Mouse (Mus musculus): ENCODE data around the gene Stim2.
A peak's percentile ranks its signal among the peaks of the same experiment; 100 is the strongest.

The Stim2 gene

DNA sequence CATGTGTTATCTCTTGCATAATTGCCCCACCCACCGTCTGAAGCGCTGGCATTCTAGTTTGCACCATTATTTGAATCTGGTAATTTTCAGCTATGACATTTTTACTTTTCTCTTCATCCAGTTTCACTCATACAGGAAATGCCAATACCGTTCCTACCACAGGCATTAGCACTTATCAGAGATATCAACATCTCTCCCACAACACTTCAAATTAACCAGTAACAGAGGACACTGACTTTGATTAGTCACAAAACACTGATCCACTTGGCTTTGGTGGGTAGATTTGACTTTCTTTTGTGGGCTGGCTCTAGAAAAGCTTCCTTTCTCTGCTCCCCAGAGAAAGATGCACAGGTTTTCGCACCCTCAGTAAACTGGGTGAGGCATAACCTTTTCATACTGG, 3.7 kb upstream of the Stim2 start:
- no peak for DNase-seq (ENCODE audit: low spot score)

GRCm38 (mm10) chr5:53995316-53995715, 3.0 kb upstream of the Stim2 start:
- DNase-seq (ENCODE audit: low spot score) = peak; percentile 85

DNA sequence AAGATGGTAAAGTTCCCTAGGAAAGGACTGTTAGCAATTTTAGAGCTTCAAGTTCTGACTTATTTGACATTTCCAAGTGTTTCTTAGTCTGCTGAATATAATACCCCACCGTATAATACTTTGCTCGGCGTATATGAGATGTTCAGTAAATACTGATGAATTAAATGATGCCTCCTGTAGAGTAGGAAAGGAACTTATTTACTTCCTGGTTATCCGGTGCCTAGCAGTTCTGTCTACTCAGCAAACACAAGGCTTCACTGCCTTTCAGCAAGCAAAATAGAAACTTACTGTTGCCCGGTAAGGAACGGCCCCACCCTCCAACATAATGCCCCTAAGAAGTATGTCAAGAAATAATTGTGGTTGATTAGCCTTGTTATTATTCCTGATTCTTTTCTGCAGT, 1.5 kb upstream of the Stim2 start:
- DNase-seq (ENCODE audit: low spot score) = no peak

- DNase-seq (ENCODE audit: low spot score) = peak; percentile 52
Measured at GRCm38 (mm10) chr5:53998743-53999460, 603 bp downstream of the Stim2 start.

GRCm38 (mm10) chr5:53999461-53999770, 1.1 kb downstream of the Stim2 start:
- no peak for DNase-seq (ENCODE audit: low spot score)

- no peak for DNase-seq (ENCODE audit: low spot score)
Measured at GRCm38 (mm10) chr5:53999831-54000230, 1.5 kb downstream of the Stim2 start.

GRCm38 (mm10) chr5:54001021-54001420, 2.7 kb downstream of the Stim2 start:
- no peak for DNase-seq (ENCODE audit: low spot score)

DNA sequence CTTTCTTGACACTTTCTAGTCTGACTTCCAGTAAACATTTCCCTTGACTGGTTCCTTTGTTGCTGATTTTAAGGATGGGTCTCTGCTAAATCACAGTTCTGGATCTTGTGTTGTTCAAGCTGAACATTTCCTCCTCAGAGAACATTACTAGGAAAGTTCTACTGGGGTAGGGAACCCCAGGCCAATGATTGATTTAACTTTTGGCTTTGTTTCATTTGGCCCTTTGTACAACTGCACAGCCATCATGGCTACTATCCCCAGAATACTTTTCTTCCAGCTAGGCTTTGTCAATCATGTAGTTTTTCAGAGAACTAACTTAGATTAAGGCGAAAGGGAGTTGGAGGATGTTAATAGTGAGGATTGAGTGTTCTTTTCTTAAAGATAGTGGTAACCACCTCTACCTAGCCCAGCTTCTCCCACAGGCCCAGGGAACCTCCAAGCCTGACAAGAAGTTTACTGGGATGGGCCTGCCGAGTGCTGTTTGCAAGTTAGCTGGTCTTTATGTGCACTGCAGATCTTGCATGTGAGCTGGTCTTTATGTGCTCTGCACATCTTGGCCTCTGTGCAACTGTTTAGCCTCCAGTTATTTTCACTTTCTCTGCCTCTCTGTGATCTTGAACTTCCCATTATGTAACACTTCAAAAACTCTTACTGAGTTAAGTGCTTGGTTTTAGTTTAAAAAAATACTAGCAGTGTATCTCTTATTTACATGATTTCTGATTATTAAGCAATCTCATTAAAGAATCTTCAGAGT, 7.0 kb downstream of the Stim2 start:
- DNase-seq (ENCODE audit: low spot score) = no peak

- DNase-seq (ENCODE audit: low spot score) = no peak
Measured at GRCm38 (mm10) chr5:54005865-54006225, 7.5 kb downstream of the Stim2 start.

DNA sequence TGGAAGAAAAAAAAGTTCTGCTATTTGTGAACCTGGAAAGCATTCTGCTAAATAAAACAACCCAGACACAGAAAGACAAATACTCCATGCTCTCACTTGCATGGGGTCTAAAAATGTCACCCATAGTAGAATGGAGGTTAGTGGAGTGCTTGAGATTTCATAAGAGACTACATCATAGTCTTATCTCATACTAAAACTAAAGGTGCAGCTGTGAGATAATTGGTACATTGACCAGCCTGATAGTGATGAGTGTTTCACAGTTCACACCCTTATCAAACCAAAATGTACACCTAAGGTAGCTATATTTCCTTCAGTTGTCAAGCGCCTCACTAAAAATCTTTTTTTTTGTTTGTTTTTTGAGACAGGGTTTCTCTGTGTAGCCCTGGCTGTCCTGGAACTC, 8.5 kb downstream of the Stim2 start:
- DNase-seq (ENCODE audit: low spot score) = no peak

- DNase-seq (ENCODE audit: low spot score) = no peak
Measured at GRCm38 (mm10) chr5:54007617-54008016, 9.3 kb downstream of the Stim2 start.

GRCm38 (mm10) chr5:54013271-54013670, 15.0 kb downstream of the Stim2 start:
- no peak for DNase-seq (ENCODE audit: low spot score)

DNA sequence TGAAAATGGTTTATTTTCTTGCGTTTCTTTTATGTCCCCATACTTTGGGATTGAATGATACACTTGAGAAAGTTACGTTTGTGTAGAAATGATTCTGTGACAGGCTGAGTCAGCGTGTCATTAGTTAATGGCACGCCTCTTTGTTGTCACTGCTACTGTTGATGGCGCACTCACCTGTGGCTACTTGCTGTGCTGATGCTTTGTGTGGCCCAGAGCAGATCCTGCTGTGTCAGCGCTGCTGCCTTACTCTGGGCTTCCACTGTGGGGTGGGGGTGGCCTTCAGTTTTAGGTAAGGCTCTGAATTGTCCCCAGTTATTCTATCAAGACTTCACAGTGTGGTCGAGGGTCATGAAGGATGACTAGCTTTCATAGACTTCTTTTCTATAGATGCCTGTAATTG, 18.8 kb downstream of the Stim2 start:
- no peak for DNase-seq (ENCODE audit: low spot score)

DNA sequence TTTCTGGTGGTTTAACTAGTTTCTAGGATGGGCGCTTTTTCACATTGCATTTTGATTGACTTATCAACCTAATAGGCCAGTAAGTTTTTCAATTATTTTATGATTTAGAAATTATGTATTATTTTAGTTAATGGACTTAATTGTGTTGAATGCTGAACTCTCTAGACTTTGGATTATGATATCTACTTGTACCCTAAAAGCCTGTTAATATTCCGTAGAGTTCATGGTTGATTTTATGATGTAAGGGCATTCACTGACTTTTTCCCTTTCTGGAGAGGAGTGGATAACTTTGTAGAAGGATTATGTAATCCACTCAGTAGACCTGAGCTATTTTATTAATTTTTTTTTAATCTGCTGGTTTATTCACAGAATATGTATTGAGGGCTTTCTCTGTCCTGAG, 20.6 kb downstream of the Stim2 start:
- DNase-seq (ENCODE audit: low spot score) = no peak

DNA sequence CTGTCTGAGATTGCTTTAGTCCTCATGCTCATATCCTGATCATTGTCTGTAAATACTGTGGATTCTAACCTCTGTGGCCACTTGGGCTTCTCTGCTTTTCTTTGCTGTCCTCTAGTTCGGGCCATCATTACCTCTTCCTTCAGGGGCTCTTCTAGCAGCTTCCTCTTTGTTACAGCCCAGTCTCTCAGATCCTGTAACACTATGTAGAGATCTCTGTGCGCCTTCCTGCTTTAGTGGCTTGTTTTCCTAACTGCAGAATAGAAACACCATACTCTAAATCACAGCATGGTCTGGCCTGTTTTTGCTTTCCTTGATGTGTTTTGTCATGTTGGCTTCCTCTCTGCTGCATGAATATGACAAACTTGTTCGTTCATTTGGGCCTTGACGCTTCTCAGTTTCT, 21.2 kb downstream of the Stim2 start:
- DNase-seq (ENCODE audit: low spot score) = no peak

- DNase-seq (ENCODE audit: low spot score) = no peak
Measured at GRCm38 (mm10) chr5:54024610-54025009, 26.3 kb downstream of the Stim2 start.

DNA sequence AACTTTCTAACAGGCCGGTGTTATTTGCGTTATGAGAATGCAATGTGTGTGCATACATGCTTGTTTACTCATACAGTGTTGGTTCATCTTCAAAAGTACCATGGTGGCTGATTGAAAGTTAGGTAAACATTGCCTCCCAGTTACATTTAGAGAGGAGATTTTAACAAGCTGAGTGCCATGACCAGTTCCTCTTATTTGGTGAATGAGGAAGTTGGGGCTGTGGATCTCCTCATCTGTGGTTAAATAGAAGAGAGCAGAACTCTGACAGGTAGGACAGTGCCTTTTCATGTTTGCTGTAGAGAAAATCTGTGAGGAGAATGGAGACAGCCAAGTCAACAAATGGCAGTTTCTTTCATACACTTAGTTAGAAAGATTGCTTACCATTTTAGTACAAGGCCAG, 27.3 kb downstream of the Stim2 start:
- DNase-seq (ENCODE audit: low spot score) = no peak

- DNase-seq (ENCODE audit: low spot score) = no peak
Measured at GRCm38 (mm10) chr5:54033217-54033616, 34.9 kb downstream of the Stim2 start.

GRCm38 (mm10) chr5:54034680-54035079, 36.4 kb downstream of the Stim2 start:
- no peak for DNase-seq (ENCODE audit: low spot score)

DNA sequence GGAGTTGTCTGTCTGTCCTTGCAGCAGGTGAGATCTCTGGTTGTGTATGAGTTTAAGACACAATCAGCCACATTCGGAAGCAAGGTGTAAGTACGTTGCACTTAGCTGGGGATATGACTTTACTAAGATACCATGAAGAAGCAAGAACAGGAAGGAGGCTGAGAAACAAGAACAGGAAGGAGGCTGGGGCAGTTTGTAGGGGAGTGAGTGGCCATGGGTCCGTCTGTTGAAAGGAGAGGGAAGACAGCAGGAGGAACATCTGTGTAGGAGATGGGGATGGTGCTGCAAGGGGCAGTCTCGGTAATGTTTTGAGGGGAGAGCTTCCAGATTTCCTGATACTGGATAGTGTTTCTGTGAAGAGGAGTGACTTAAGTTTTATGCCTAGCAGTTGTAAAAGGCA, 40.3 kb downstream of the Stim2 start:
- DNase-seq (ENCODE audit: low spot score) = no peak

- no peak for DNase-seq (ENCODE audit: low spot score)
Measured at GRCm38 (mm10) chr5:54040527-54040926, 42.2 kb downstream of the Stim2 start.

DNA sequence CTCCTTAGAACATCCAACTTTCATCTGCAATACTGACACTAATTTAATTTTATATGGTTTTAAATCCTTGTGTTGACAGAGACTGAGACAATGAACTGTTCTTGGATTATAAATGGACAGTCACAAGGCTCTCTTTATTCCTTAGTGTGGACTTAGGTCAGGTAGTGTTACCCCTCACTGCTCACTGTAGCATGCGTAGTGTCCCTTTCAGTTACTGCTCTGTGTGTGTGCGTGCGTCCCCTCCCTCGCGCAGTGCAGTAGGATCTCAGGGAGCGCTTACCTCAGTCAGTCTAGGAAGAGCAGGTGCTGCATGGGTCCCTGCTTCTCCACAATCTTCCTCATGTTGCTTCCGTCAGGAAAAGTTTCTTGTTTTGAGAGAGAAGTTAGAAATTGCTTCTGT, 43.7 kb downstream of the Stim2 start:
- DNase-seq (ENCODE audit: low spot score) = no peak

DNA sequence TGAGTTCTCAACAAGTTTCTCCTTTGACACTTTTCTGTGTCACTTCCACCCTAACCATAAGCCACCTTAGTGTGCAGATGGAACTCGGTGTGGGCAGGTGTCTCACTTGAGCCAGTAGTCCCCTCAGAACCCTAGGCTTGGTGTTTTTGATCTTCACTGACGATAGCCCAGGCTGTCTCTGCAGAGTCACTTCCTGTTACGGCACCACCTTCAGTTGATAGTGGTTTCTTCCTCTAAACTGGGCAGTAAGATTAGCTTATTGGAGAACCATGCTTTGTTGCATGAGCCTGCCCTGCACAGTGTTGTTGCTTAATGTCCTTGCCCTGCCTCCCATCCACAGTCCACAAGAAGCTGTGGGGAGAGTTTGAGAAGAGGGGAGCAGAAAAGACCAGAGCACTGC, 47.2 kb downstream of the Stim2 start:
- no peak for DNase-seq (ENCODE audit: low spot score)

DNA sequence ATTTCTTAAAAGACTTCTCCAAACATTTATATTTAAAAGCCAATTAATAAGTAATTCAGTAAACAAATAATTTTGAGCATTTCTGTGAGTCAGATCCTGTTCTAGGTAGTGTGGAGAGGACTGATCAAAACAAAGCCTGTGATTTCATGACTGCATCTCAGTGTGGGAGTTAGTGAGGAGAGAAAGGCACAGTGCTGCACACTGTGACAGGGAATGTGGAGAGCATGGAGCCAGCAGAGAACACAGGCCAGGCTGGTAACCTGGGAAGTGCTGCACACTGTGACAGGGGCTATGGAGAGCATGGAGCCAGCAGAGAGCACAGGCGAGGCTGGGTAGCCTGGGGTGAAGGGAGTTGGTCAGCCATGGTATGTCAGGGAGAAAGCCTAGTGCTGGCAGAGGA, 48.1 kb downstream of the Stim2 start:
- DNase-seq (ENCODE audit: low spot score) = peak; percentile 28

Measured in layer of hippocampus, adult 11-12 months (tissue).